Mouse (Mus musculus) midbrain, postnatal 0 days (tissue): ENCODE measurements around the gene Zfp750. TPM values are rescaled to one million over a fixed set of nuclear protein-coding genes. Genes with fewer than 3 reads are reported as not detected.

ENCODE experiments used
- ATAC-seq: fragments of 200-750 bp; cut with Nextera tagmentation; 2 replicates; pipeline ENCODE4 v1.8.0; 2017; ENCODE audit warnings: moderate number of reproducible peaks, mild to moderate bottlenecking, moderate TSS enrichment, moderate library complexity; ENCODE audit not compliant: low FRiP score
- DNase-seq: peaks from one replicate; pipeline ENCODE4 v3.0.0-alpha.2; 2015; ENCODE audit warnings: low spot score
- H3K27ac ChIP-seq: fragments of 300-500 bp; sonication (generic); 2 replicates; pipeline ENCODE4 v1.5.1; 2014; ENCODE audit warnings: low read depth, mild to moderate bottlenecking, low read length, mixed read lengths
- H3K27me3 ChIP-seq: fragments of 300-500 bp; sonication (generic); 2 replicates; pipeline ENCODE4 v1.6.1; 2014; ENCODE audit warnings: low read length, control low read depth, mixed read lengths; ENCODE audit not compliant: insufficient read depth
- H3K36me3 ChIP-seq: fragments of 300-500 bp; sonication (generic); 2 replicates; pipeline ENCODE4 v1.6.1; 2014; ENCODE audit warnings: low read length, control low read depth, mixed read lengths; ENCODE audit not compliant: insufficient read depth
- H3K4me1 ChIP-seq: fragments of 300-500 bp; sonication (generic); 2 replicates; pipeline ENCODE4 v1.6.1; 2014; ENCODE audit warnings: mild to moderate bottlenecking, control low read depth, antibody characterized with exemption, low read length, mixed read lengths; ENCODE audit not compliant: insufficient read depth
- H3K4me2 ChIP-seq: fragments of 300-500 bp; sonication (generic); 2 replicates; pipeline ENCODE4 v1.6.1; 2014; ENCODE audit warnings: low read depth, mild to moderate bottlenecking, low read length, mixed read lengths; ENCODE audit not compliant: poor library complexity, severe bottlenecking
- H3K4me3 ChIP-seq: fragments of 300-500 bp; sonication (generic); 2 replicates; pipeline ENCODE4 v1.5.1; 2014; ENCODE audit warnings: low read depth, mild to moderate bottlenecking, low read length, moderate library complexity
- H3K9ac ChIP-seq: fragments of 300-500 bp; sonication (generic); replicated peaks from 2 replicates; pipeline ENCODE4 v1.6.1; 2014; ENCODE audit warnings: mild to moderate bottlenecking, low read length, moderate library complexity, mixed read lengths; ENCODE audit not compliant: poor library complexity, severe bottlenecking
- H3K9me3 ChIP-seq: fragments of 300-500 bp; sonication (generic); 2 replicates; pipeline ENCODE4 v1.6.1; 2016; ENCODE audit warnings: low read length, control low read depth
- CTCF ChIP-seq: IDR thresholded peaks from 2 replicates; pipeline ENCODE4 v1.5.1; 2016; ENCODE audit warnings: antibody characterized with exemption, mild to moderate bottlenecking
- WGBS: fragments of 180-500 bp; shearing (Covaris S2); extraction: QIAGEN DNeasy Blood & Tissue Kit; methylation state at CpG from one replicate; pipeline ENCODE4 v1.1.7; 2014; 5-methylcytosine and 5-hydroxymethylcytosine counted together
- polyA plus RNA-seq: library from polyadenylated mRNA; unstranded; fragments of >200 nt; fragmentation: Nextera tagmentation; extraction: Ambion mirVana; gene quantifications from 2 replicates; pipeline ENCODE4 v1.2.1, GENCODE M21; 2015
- total RNA-seq: library from RNA; depleted of rRNA; stranded (reverse); fragments of >200 nt; gene quantifications from 2 replicates; pipeline ENCODE4 v1.2.3, GENCODE M21; 2014

The Zfp750 gene
- total and polyA plus RNA-seq, 2 experiments from 2014 or later, result 0.35 to 0.71 TPM

- ATAC-seq (no peak), DNase-seq (no peak)
- no peak overlapping the region for H3K4me3 ChIP-seq
- no peaks in the 10 kb centered on the region for H3K4me1 ChIP-seq
- TF ChIP-seq CTCF, result no peak
- no peak overlapping the region for H3K4me2 ChIP-seq
- H3K36me3 ChIP-seq, result peaks cover 33% of the 10 kb centered on the region
- no peak overlapping the region for H3K27ac ChIP-seq
- H3K9ac ChIP-seq, result no peak overlapping the region
- WGBS, result 91% methylated on average over 4 of the region's 4 CpGs
- H3K27me3 ChIP-seq, result no peaks in the 10 kb centered on the region
- no peaks in the 10 kb centered on the region for H3K9me3 ChIP-seq
Measured at GRCm38 (mm10) chr11:121501525-121501924, 17.6 kb downstream of the Zfp750 start.

- H3K4me3 ChIP-seq, result no peak overlapping the region
- H3K27me3 ChIP-seq, result no peaks in the 10 kb centered on the region
- peaks cover 33% of the 10 kb centered on the region for H3K36me3 ChIP-seq
- H3K4me1 ChIP-seq, result no peaks in the 10 kb centered on the region
- no peak for TF ChIP-seq CTCF
- no peak overlapping the region for H3K27ac ChIP-seq
- no peak overlapping the region for H3K4me2 ChIP-seq
- no peak for ATAC-seq
- no peaks in the 10 kb centered on the region for H3K9me3 ChIP-seq
- DNase-seq, result no peak
- H3K9ac ChIP-seq, result no peak overlapping the region
Measured at GRCm38 (mm10) chr11:121500595-121500994, 18.5 kb downstream of the Zfp750 start.

- no peak for TF ChIP-seq CTCF
- Histone ChIP-seq H3K9ac (no peak overlapping the region), H3K27ac (no peak overlapping the region), H3K27me3 (no peaks in the 10 kb centered on the region), H3K4me3 (no peak overlapping the region), H3K9me3 (no peaks in the 10 kb centered on the region), H3K36me3 (peaks cover 12% of the 10 kb centered on the region), H3K4me2 (no peak overlapping the region), H3K4me1 (no peaks in the 10 kb centered on the region)
- ATAC-seq (no peak), DNase-seq (no peak)
Measured at GRCm38 (mm10) chr11:121490651-121491050, 28.5 kb downstream of the Zfp750 start.

- TF ChIP-seq CTCF, result no peak
- ATAC-seq, result no peak
- Histone ChIP-seq H3K36me3 (no peaks in the 10 kb centered on the region; the same call in none of the 2 replicates), H3K4me2 (no peak overlapping the region), H3K9ac (no peak overlapping the region), H3K27ac (no peak overlapping the region), H3K4me3 (no peak overlapping the region), H3K4me1 (no peaks in the 10 kb centered on the region), H3K9me3 (no peaks in the 10 kb centered on the region), H3K27me3 (no peaks in the 10 kb centered on the region)
- 87% methylated on average over 9 of the region's 9 CpGs for WGBS
- no peak for DNase-seq
Measured at GRCm38 (mm10) chr11:121485882-121486281, 33.3 kb downstream of the Zfp750 start.

GRCm38 (mm10) chr11:121481129-121481528 lies 38.0 kb downstream of the Zfp750 start:
- no peak for DNase-seq
- Histone ChIP-seq H3K27ac (no peak overlapping the region), H3K36me3 (peaks cover 5% of the 10 kb centered on the region), H3K4me3 (no peak overlapping the region), H3K4me1 (no peaks in the 10 kb centered on the region), H3K9ac (no peak overlapping the region), H3K9me3 (no peaks in the 10 kb centered on the region), H3K4me2 (no peak overlapping the region), H3K27me3 (no peaks in the 10 kb centered on the region)
- no peak for TF ChIP-seq CTCF
- 96% methylated on average over 2 of the region's 2 CpGs for WGBS
- ATAC-seq, result no peak

GRCm38 (mm10) chr11:121479476-121480203 lies 39.5 kb downstream of the Zfp750 start:
- DNase-seq (no peak), ATAC-seq (no peak)
- 90% methylated on average over 15 of the region's 15 CpGs for WGBS
- no peaks in the 10 kb centered on the region for H3K4me1 ChIP-seq
- no peaks in the 10 kb centered on the region for H3K9me3 ChIP-seq
- no peak overlapping the region for H3K9ac ChIP-seq
- H3K27me3 ChIP-seq, result no peaks in the 10 kb centered on the region
- H3K27ac ChIP-seq, result no peak overlapping the region
- TF ChIP-seq CTCF, result no peak
- peaks cover 5% of the 10 kb centered on the region for H3K36me3 ChIP-seq
- no peak overlapping the region for H3K4me2 ChIP-seq
- no peak overlapping the region for H3K4me3 ChIP-seq
